Mouse (Mus musculus): Measurements from ENCODE around the gene Sec24a. TPM values are rescaled to one million over a fixed set of nuclear protein-coding genes. Genes with fewer than 3 reads are reported as not detected.

Sec24a gene
- polyA plus RNA-seq, 1 experiment from 2014 or later: 17.1 TPM

DNA sequence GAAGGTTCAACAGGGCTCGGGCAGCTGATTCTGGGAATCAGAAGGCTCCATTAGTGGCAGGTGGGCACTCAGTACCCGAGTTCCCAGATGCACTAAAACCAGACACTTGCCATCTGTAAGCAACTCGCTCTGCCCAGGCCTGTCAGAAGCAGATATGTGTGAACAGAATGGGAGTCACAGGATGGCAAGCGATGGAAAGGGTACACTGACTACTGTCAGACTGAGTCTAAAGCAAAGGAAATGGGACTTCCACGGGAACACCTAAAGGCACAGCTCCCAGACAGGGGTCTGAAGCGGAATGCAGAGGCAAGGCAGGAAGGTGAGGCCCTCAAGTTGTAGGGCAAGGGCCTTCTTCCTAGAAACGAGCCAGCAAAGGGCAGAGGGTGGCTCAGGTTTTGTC lies 117.2 kb downstream of the Sec24a start:
- H3K4me1 ChIP-seq (ENCODE audit: control insufficient read depth, insufficient read depth, low read length): peaks cover 20% of the 10 kb centered on the region; the same call in 1 of the 2 replicates
- DNase-seq (ENCODE audit: low spot score): no peak
- H3K4me2 ChIP-seq (ENCODE audit: low read depth, low read length): no peak overlapping the region
- 80% methylated on average over 7 of the region's 7 CpGs for WGBS
- no peak for ATAC-seq (ENCODE audit: low read depth)
- H3K9ac ChIP-seq (ENCODE audit: low read depth, low read length): no peak overlapping the region
- peaks cover 24% of the 10 kb centered on the region; the same call in 1 of the 2 replicates for H3K36me3 ChIP-seq (ENCODE audit: control insufficient read depth, insufficient read depth, low read length)
- no peak overlapping the region for H3K4me3 ChIP-seq (ENCODE audit: low read depth, low read length)
- no peak overlapping the region for H3K27ac ChIP-seq (replicated peaks; ENCODE audit: low read depth, low read length)
- H3K27me3 ChIP-seq (replicated peaks; ENCODE audit: control insufficient read depth, insufficient read depth, low read length): no peaks in the 10 kb centered on the region
- no peaks in the 10 kb centered on the region for H3K9me3 ChIP-seq (ENCODE audit: control insufficient read depth, low read length)

- 78% methylated on average over 13 of the region's 13 CpGs for WGBS
- no peak overlapping the region for H3K4me2 ChIP-seq (ENCODE audit: low read depth, low read length)
- H3K27ac ChIP-seq (replicated peaks; ENCODE audit: low read depth, low read length): no peak overlapping the region
- H3K4me1 ChIP-seq (ENCODE audit: control insufficient read depth, insufficient read depth, low read length): peaks cover 20% of the 10 kb centered on the region; the same call in 1 of the 2 replicates
- DNase-seq (ENCODE audit: low spot score) (no peak), ATAC-seq (ENCODE audit: low read depth) (no peak)
- H3K27me3 ChIP-seq (replicated peaks; ENCODE audit: control insufficient read depth, insufficient read depth, low read length): no peaks in the 10 kb centered on the region
- no peaks in the 10 kb centered on the region for H3K9me3 ChIP-seq (ENCODE audit: control insufficient read depth, low read length)
- H3K9ac ChIP-seq (ENCODE audit: low read depth, low read length): no peak overlapping the region
- H3K4me3 ChIP-seq (ENCODE audit: low read depth, low read length): no peak overlapping the region
- H3K36me3 ChIP-seq (ENCODE audit: control insufficient read depth, insufficient read depth, low read length): peaks cover 24% of the 10 kb centered on the region; the same call in 1 of the 2 replicates
Observed at GRCm38 (mm10) chr11:51645293-51645692, 118.1 kb downstream of the Sec24a start.

GRCm38 (mm10) chr11:51644217-51644616 lies 119.2 kb downstream of the Sec24a start:
- Histone ChIP-seq H3K27me3 (replicated peaks; ENCODE audit: control insufficient read depth, insufficient read depth, low read length) (no peaks in the 10 kb centered on the region), H3K9me3 (ENCODE audit: control insufficient read depth, low read length) (no peaks in the 10 kb centered on the region), H3K9ac (ENCODE audit: low read depth, low read length) (no peak overlapping the region), H3K4me2 (ENCODE audit: low read depth, low read length) (no peak overlapping the region), H3K36me3 (ENCODE audit: control insufficient read depth, insufficient read depth, low read length) (peaks cover 24% of the 10 kb centered on the region; the same call in 1 of the 2 replicates), H3K4me3 (ENCODE audit: low read depth, low read length) (no peak overlapping the region), H3K4me1 (ENCODE audit: control insufficient read depth, insufficient read depth, low read length) (peaks cover 14% of the 10 kb centered on the region; the same call in 1 of the 2 replicates), H3K27ac (replicated peaks; ENCODE audit: low read depth, low read length) (no peak overlapping the region)
- no peak for DNase-seq (ENCODE audit: low spot score)
- WGBS: 71% methylated on average over 16 of the region's 16 CpGs
- no peak for ATAC-seq (ENCODE audit: low read depth)

GRCm38 (mm10) chr11:51643761-51644160 lies 119.7 kb downstream of the Sec24a start:
- H3K27me3 ChIP-seq (replicated peaks; ENCODE audit: control insufficient read depth, insufficient read depth, low read length): no peaks in the 10 kb centered on the region

GRCm38 (mm10) chr11:51643202-51643601 lies 120.2 kb downstream of the Sec24a start:
- 77% methylated on average over 9 of the region's 9 CpGs for WGBS
- H3K4me1 ChIP-seq (ENCODE audit: control insufficient read depth, insufficient read depth, low read length): peaks cover 4% of the 10 kb centered on the region; the same call in 1 of the 2 replicates
- DNase-seq (ENCODE audit: low spot score): no peak
- peak overlapping the region; percentile 55; the same call in 1 of the 2 replicates for H3K27ac ChIP-seq (replicated peaks; ENCODE audit: low read depth, low read length)
- H3K36me3 ChIP-seq (ENCODE audit: control insufficient read depth, insufficient read depth, low read length): peaks cover 24% of the 10 kb centered on the region; the same call in 1 of the 2 replicates
- H3K9me3 ChIP-seq (ENCODE audit: control insufficient read depth, low read length): no peaks in the 10 kb centered on the region
- no peak for ATAC-seq (ENCODE audit: low read depth)
- H3K9ac ChIP-seq (ENCODE audit: low read depth, low read length): peak overlapping the region; percentile 15; the same call in 1 of the 2 replicates
- no peaks in the 10 kb centered on the region for H3K27me3 ChIP-seq (replicated peaks; ENCODE audit: control insufficient read depth, insufficient read depth, low read length)
- no peak overlapping the region for H3K4me3 ChIP-seq (ENCODE audit: low read depth, low read length)
- H3K4me2 ChIP-seq (ENCODE audit: low read depth, low read length): no peak overlapping the region

More at GRCm38 (mm10) chr11:51643761-51644160, 119.7 kb downstream of the Sec24a start:
- Histone ChIP-seq H3K4me2 (ENCODE audit: low read depth, low read length) (no peak overlapping the region), H3K4me1 (ENCODE audit: control insufficient read depth, insufficient read depth, low read length) (peaks cover 9% of the 10 kb centered on the region; the same call in 1 of the 2 replicates), H3K9ac (ENCODE audit: low read depth, low read length) (peak overlapping the region; percentile 15; the same call in 1 of the 2 replicates), H3K36me3 (ENCODE audit: control insufficient read depth, insufficient read depth, low read length) (peaks cover 24% of the 10 kb centered on the region; the same call in 1 of the 2 replicates), H3K27ac (replicated peaks; ENCODE audit: low read depth, low read length) (peak overlapping the region; percentile 55; the same call in 1 of the 2 replicates), H3K9me3 (ENCODE audit: control insufficient read depth, low read length) (no peaks in the 10 kb centered on the region), H3K4me3 (ENCODE audit: low read depth, low read length) (no peak overlapping the region)
- ATAC-seq (ENCODE audit: low read depth) (peak; percentile 39; the same call in 1 of the 2 replicates), DNase-seq (ENCODE audit: low spot score) (peak; percentile 59)
- 51% methylated on average over 15 of the region's 15 CpGs for WGBS

Other genes with a start within 250 kb of the Sec24a start
- gene Phykpl, start 178.9 kb downstream of the Sec24a start, polyA plus RNA-seq (2014; fragmentation: Nextera tagmentation; extraction: Ambion mirVana): 15.2 and 17.4 TPM in 2 replicates
- 433 and 475 TPM in 2 replicates for gene Hnrnpab, start 156.8 kb downstream of the Sec24a start, polyA plus RNA-seq (2014; fragmentation: Nextera tagmentation; extraction: Ambion mirVana)
- gene Nhp2, start 143.9 kb downstream of the Sec24a start, polyA plus RNA-seq (2014; fragmentation: Nextera tagmentation; extraction: Ambion mirVana): 158 and 162 TPM in 2 replicates
- 44.2 and 50.4 TPM in 2 replicates for gene Rmnd5b, start 127.7 kb downstream of the Sec24a start, polyA plus RNA-seq (2014; fragmentation: Nextera tagmentation; extraction: Ambion mirVana)
- 32.1 and 37.8 TPM in 2 replicates for gene N4bp3, start 112.8 kb downstream of the Sec24a start, polyA plus RNA-seq (2014; fragmentation: Nextera tagmentation; extraction: Ambion mirVana)
- gene D930048N14Rik, start 112.7 kb downstream of the Sec24a start, polyA plus RNA-seq (2014; fragmentation: Nextera tagmentation; extraction: Ambion mirVana): 2.8 and 3.3 TPM in 2 replicates
- gene 0610009B22Rik, start 74.8 kb downstream of the Sec24a start, polyA plus RNA-seq (2014; fragmentation: Nextera tagmentation; extraction: Ambion mirVana): 77.5 and 82.9 TPM in 2 replicates
- gene Sar1b, start 53 bp upstream of the Sec24a start, polyA plus RNA-seq (2014; fragmentation: Nextera tagmentation; extraction: Ambion mirVana): 112 and 113 TPM in 2 replicates
- 1.1 and 1.4 TPM in 2 replicates for gene Jade2, start 94.0 kb upstream of the Sec24a start, polyA plus RNA-seq (2014; fragmentation: Nextera tagmentation; extraction: Ambion mirVana)
- gene Cdkn2aipnl, start 204.0 kb upstream of the Sec24a start, polyA plus RNA-seq (2014; fragmentation: Nextera tagmentation; extraction: Ambion mirVana): 80.1 and 90.8 TPM in 2 replicates
- 160 and 165 TPM in 2 replicates for gene Ube2b, start 237.1 kb upstream of the Sec24a start, polyA plus RNA-seq (2014; fragmentation: Nextera tagmentation; extraction: Ambion mirVana)
- gene Cdkl3, start 240.6 kb upstream of the Sec24a start, polyA plus RNA-seq (2014; fragmentation: Nextera tagmentation; extraction: Ambion mirVana): 10.0 and 10.2 TPM in 2 replicates

All from embryonic facial prominence, embryonic 14.5 days (tissue).